Mouse (Mus musculus) kidney, embryonic 14.5 days (tissue): ENCODE results near the gene Fnbp1. TPM values are rescaled to one million over a fixed set of nuclear protein-coding genes. Genes with fewer than 3 reads are reported as not detected.

ENCODE experiments used
- ATAC-seq: fragments of 200-750 bp; cut with Nextera tagmentation; 2 replicates; pipeline ENCODE4 v1.8.0; 2017; ENCODE audit warnings: moderate number of reproducible peaks, mild to moderate bottlenecking, moderate TSS enrichment, moderate library complexity; ENCODE audit not compliant: low FRiP score, low TSS enrichment
- H3K27ac ChIP-seq: fragments of 300-500 bp; sonication (generic); 2 replicates; pipeline ENCODE4 v1.5.1; 2014; ENCODE audit warnings: low read depth, mild to moderate bottlenecking, low read length, moderate library complexity, mixed read lengths
- H3K27me3 ChIP-seq: fragments of 300-500 bp; sonication (generic); 2 replicates; pipeline ENCODE4 v1.6.1; 2014; ENCODE audit warnings: mild to moderate bottlenecking, low read length; ENCODE audit not compliant: control insufficient read depth, insufficient read depth
- H3K36me3 ChIP-seq: fragments of 300-500 bp; sonication (generic); 2 replicates; pipeline ENCODE4 v1.6.1; 2014; ENCODE audit warnings: low read length, mixed read lengths; ENCODE audit not compliant: control insufficient read depth, insufficient read depth
- H3K4me1 ChIP-seq: fragments of 300-500 bp; sonication (generic); 2 replicates; pipeline ENCODE4 v1.6.1; 2014; ENCODE audit warnings: low read length, mixed read lengths; ENCODE audit not compliant: control insufficient read depth, insufficient read depth
- H3K4me2 ChIP-seq: fragments of 300-500 bp; sonication (generic); replicated peaks from 2 replicates; pipeline ENCODE4 v1.6.1; 2014; ENCODE audit warnings: low read depth, mild to moderate bottlenecking, low read length
- H3K4me3 ChIP-seq: fragments of 300-500 bp; sonication (generic); 2 replicates; pipeline ENCODE4 v1.5.1; 2014; ENCODE audit warnings: mild to moderate bottlenecking, low read length
- H3K9ac ChIP-seq: fragments of 300-500 bp; sonication (generic); 2 replicates; pipeline ENCODE4 v1.6.1; 2014; ENCODE audit warnings: low read depth, mild to moderate bottlenecking, low read length, moderate library complexity
- H3K9me3 ChIP-seq: fragments of 300-500 bp; sonication (generic); 2 replicates; pipeline ENCODE4 v1.6.1; 2016; ENCODE audit warnings: low read length; ENCODE audit not compliant: control insufficient read depth
- WGBS: fragments of 180-500 bp; shearing (Covaris S2); extraction: QIAGEN DNeasy Blood & Tissue Kit; methylation state at CpG from one replicate; pipeline ENCODE4 v1.1.7; 2014; 5-methylcytosine and 5-hydroxymethylcytosine counted together
- polyA plus RNA-seq: library from polyadenylated mRNA; unstranded; fragments of >200 nt; fragmentation: Nextera tagmentation; extraction: Ambion mirVana; gene quantifications from 2 replicates; pipeline ENCODE4 v1.2.1, GENCODE M21; 2014

Fnbp1 gene
- polyA plus RNA-seq, 1 experiment from 2014 or later: 24.1 TPM

GRCm38 (mm10) chr2:31077574-31077973 is 64.2 kb downstream of the Fnbp1 start:
- Histone ChIP-seq H3K4me2 (no peak overlapping the region), H3K9ac (no peak overlapping the region), H3K4me3 (no peak overlapping the region), H3K9me3 (no peaks in the 10 kb centered on the region), H3K27me3 (no peaks in the 10 kb centered on the region), H3K4me1 (no peaks in the 10 kb centered on the region), H3K36me3 (peaks cover 14% of the 10 kb centered on the region; the same call in 1 of the 2 replicates), H3K27ac (no peak overlapping the region)
- WGBS: 62% methylated on average over 5 of the region's 5 CpGs
- no peak for ATAC-seq

DNA sequence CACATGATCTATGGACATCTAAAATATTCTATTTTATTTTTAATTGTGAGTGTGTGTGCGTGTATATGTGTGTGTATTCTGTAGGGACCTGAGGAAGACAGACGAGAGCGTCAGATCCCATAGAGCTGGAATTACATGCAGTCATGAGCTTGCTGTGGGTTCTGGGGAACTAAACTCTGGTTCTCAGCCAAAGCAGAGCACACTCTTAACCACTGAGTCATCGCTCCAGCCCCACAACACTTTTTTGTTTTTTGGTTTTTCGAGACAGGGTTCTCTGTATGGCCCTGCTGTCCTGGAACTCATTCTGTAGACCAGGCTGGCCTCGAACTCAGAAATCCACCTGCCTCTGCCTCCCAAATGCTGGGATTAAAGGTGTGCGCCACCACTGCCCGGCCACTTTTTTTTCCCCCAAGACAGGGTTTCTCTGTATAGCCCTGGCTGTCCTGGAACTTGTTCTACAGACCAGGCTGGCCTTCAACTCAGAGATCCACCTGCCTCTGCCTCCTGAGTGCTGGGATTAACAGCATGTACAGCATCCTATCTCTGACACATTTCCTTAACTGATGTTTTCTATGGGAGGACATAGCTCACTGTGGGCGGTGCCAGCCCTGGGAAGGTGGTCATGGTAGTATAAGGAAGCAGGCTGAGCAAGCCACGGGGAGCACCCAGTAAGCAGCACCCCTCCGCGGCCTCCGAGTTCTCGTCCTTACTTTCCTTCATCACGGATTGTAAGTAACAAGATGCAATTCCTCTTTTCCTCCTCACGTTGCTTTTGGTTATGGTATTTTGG is 65.3 kb downstream of the Fnbp1 start:
- no peaks in the 10 kb centered on the region for H3K27me3 ChIP-seq
- H3K4me3 ChIP-seq: no peak overlapping the region
- H3K27ac ChIP-seq: no peak overlapping the region
- H3K36me3 ChIP-seq: peaks cover 11% of the 10 kb centered on the region; the same call in 1 of the 2 replicates
- WGBS: 92% methylated on average over 16 of the region's 16 CpGs
- H3K4me1 ChIP-seq: no peaks in the 10 kb centered on the region
- H3K9me3 ChIP-seq: no peaks in the 10 kb centered on the region
- ATAC-seq: no peak
- H3K4me2 ChIP-seq: no peak overlapping the region
- no peak overlapping the region for H3K9ac ChIP-seq

DNA sequence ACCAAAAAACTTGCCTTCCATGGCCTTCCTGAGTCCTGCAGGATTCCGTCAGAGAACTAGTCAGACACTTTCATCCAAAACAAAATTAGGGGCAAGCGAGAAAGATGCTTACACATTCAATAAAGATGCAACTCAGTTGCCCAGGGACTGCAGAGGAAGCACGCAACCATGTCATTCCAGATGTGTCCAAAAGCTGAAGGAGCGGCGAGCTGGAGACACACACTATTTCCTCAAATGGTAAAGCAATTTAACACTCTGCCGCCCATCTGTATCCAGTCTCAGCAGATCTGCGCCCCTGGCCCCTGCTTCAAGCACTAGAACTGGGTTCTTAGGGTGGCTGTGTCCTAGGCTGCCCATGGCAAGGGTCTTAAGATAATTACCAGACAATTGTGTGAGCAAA is 66.0 kb downstream of the Fnbp1 start:
- Histone ChIP-seq H3K36me3 (peaks cover 11% of the 10 kb centered on the region; the same call in 1 of the 2 replicates), H3K4me2 (no peak overlapping the region), H3K9me3 (no peaks in the 10 kb centered on the region), H3K4me1 (no peaks in the 10 kb centered on the region), H3K27me3 (no peaks in the 10 kb centered on the region), H3K27ac (no peak overlapping the region), H3K9ac (no peak overlapping the region), H3K4me3 (no peak overlapping the region)
- 49% methylated on average over 7 of the region's 7 CpGs for WGBS
- ATAC-seq: no peak

DNA sequence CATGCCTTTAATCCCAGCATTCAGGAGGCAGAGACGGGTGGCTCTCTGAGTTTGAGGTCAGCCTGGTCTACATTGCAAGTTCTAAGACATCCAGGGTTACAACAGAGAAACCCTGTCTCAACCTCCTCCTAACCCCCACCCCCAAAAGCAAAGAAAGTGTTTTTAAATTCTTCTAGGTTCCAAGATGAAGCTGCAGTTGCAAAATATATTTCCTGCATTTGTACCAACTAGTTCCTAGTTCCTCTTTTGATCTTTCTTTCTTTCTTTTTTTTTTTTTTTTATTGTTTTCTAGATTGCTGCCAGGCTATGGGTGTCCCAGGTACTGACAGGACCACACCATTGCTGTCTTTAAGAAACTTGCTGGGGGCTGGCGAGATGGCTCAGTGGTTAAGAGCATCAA is 66.6 kb downstream of the Fnbp1 start:
- Histone ChIP-seq H3K27me3 (no peaks in the 10 kb centered on the region), H3K36me3 (peaks cover 11% of the 10 kb centered on the region; the same call in 1 of the 2 replicates), H3K27ac (no peak overlapping the region), H3K4me1 (no peaks in the 10 kb centered on the region), H3K9ac (no peak overlapping the region), H3K9me3 (no peaks in the 10 kb centered on the region), H3K4me3 (no peak overlapping the region), H3K4me2 (no peak overlapping the region)
- no peak for ATAC-seq
- WGBS: 93% methylated on average over 2 of the region's 2 CpGs

DNA sequence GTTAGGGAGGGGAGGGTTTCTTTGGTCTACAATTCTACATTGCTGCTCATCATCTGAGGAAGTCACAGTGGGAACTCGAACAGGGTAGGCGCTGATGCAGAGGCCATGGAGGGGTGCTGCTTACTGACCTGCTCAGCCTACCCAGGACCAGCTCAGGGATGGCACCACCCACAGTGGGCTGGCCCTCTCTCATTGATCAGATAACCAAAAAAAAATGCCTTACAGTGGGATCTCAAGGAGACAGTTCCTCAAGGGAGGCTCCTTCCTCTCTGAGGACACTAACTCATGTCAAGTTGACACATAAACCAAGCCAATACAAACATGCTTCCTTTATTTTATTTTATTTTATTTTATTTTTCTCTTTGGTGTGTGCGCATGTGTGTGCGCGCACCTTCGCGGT is 72.3 kb downstream of the Fnbp1 start:
- no peak overlapping the region for H3K4me2 ChIP-seq
- H3K27ac ChIP-seq: peak overlapping the region; percentile 92; the same call in 1 of the 2 replicates
- ATAC-seq: no peak
- no peaks in the 10 kb centered on the region for H3K9me3 ChIP-seq
- H3K9ac ChIP-seq: no peak overlapping the region
- H3K36me3 ChIP-seq: peaks cover 11% of the 10 kb centered on the region; the same call in 1 of the 2 replicates
- no peaks in the 10 kb centered on the region for H3K27me3 ChIP-seq
- H3K4me3 ChIP-seq: no peak overlapping the region
- WGBS: 93% methylated on average over 7 of the region's 7 CpGs
- H3K4me1 ChIP-seq: peaks cover 24% of the 10 kb centered on the region

GRCm38 (mm10) chr2:31069114-31069445 is 72.7 kb downstream of the Fnbp1 start:
- peak overlapping the region; percentile 92 for H3K27ac ChIP-seq
- ATAC-seq: no peak
- no peak overlapping the region for H3K4me3 ChIP-seq
- H3K4me1 ChIP-seq: peaks cover 24% of the 10 kb centered on the region
- H3K9me3 ChIP-seq: no peaks in the 10 kb centered on the region
- peaks cover 11% of the 10 kb centered on the region; the same call in 1 of the 2 replicates for H3K36me3 ChIP-seq
- H3K9ac ChIP-seq: no peak overlapping the region
- 82% methylated on average over 4 of the region's 4 CpGs for WGBS
- no peaks in the 10 kb centered on the region for H3K27me3 ChIP-seq
- peak overlapping the region; percentile 15; the same call in 1 of the 2 replicates for H3K4me2 ChIP-seq

DNA sequence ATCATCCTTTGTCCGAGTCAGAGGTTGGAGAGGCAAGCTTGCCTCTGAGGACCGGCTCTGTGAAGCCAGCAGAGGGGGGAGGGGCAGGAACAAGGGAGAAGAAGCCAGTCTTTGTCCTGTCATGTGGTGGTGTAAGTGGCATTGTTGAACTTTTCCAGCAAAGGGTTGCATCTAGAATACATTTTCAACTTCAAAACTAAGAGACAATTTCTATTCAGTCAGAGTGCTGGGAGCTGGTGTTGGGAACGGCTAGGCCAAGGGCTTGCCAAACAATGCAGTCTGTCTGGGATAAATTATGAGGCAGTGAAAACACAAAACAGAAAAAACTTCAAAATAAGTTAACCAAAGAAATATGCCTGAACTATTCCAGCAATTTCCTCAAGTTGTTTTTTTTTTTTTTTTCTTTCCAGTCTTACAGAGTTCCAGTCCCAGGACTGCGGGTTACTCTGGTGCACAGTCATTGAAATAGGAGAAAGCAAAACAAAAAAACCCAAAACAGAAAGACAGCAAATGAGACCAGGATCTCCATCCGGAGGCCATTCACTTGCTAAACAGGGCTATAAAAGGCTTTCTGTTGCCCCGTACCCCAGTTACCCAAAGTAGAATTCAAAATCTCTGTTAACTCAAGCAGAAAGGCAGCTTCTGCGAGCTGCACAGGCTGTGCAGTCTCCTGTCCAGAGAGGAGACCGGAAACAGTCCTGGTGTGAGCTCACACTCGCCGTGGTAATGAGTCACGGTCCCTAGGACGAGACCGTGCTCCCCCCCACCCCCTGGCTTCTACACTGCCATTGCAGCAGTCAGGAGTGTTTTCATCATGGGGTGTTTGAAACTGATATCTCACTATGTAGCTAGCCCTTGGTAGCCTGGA is 73.3 kb downstream of the Fnbp1 start:
- Histone ChIP-seq H3K27me3 (no peaks in the 10 kb centered on the region), H3K9ac (no peak overlapping the region), H3K36me3 (peaks cover 7% of the 10 kb centered on the region; the same call in 1 of the 2 replicates), H3K4me1 (peaks cover 24% of the 10 kb centered on the region), H3K27ac (peak overlapping the region; percentile 92), H3K4me3 (no peak overlapping the region), H3K9me3 (no peaks in the 10 kb centered on the region), H3K4me2 (peak overlapping the region; percentile 15; the same call in 1 of the 2 replicates)
- WGBS: 17% methylated on average over 13 of the region's 13 CpGs
- peak; percentile 71 for ATAC-seq

DNA sequence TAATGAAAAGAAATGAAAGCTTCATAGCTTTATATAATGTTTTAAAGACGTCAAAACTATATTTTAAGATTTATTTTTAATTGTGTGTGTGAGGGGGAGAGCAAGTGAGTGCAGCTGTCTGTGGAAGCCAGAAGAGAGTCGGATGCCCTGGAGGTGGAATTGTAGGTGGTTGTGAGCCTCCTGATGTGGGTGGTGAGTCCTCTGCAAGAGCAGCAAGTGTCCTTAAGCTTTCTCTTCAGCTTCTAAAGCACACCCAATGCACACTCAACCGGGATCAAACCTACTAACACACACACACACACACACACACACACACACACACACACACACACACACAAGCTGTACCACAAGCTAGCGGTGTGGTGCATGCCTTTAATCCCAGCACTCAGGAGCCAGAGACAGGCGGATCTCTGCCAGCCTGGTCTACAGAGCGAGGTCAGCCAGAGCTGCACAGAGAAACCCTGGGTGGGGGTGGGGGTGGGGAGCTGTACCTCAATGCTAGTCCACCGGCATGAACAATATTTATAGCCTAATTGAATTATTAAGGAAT is 74.0 kb downstream of the Fnbp1 start:
- Histone ChIP-seq H3K36me3 (peaks cover under 1% of the 10 kb centered on the region; the same call in 1 of the 2 replicates), H3K4me2 (no peak overlapping the region), H3K4me3 (no peak overlapping the region), H3K9ac (no peak overlapping the region), H3K9me3 (no peaks in the 10 kb centered on the region), H3K27ac (peak overlapping the region; percentile 92; the same call in 1 of the 2 replicates), H3K27me3 (no peaks in the 10 kb centered on the region), H3K4me1 (peaks cover 24% of the 10 kb centered on the region)
- WGBS: 67% methylated on average over 7 of the region's 7 CpGs
- peak; percentile 34; the same call in 1 of the 2 replicates for ATAC-seq
